Mouse (Mus musculus): Measurements from ENCODE around the gene Olfr1302. TPM values are rescaled to one million over a fixed set of nuclear protein-coding genes. Genes with fewer than 3 reads are reported as not detected.

Gene Olfr1302
- polyA plus RNA-seq (2015; fragmentation: Nextera tagmentation; extraction: Ambion mirVana): not detected in 2 replicates

DNA sequence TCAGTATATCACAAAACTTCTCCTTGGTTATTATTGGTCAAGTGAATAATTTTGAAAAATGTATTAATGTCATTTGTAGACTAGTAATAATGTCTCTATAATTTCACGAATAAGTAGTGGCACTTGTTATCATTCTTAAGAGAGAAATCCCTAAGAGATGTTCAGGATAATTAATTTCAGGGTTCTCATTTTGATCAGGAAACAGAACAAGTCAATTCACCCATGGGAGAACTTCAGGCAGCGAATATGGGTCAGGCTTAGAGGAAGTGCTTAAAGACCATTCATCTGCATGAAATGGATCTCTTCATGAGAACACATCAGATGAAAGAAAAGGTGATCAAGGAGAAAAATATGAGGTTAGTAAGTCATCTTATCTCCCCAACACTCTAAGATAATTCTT, at the start of gene Olfr1302:
Gene Olfr1302 (plus strand): TSS at position 301 of the 400 bp plus-strand sequence.
- 78% methylated on average over 2 of the region's 2 CpGs for WGBS
- H3K4me3 ChIP-seq (ENCODE audit: low read length): no peak within 1 kb of the TSS
- no peaks in the 10 kb centered on the region for H3K36me3 ChIP-seq (ENCODE audit: insufficient read depth, low read length)
- H3K9me3 ChIP-seq (ENCODE audit: low read length): no peaks in the 10 kb centered on the region
- no peak within 1 kb of the TSS for H3K4me2 ChIP-seq (replicated peaks; ENCODE audit: low read depth, low read length)
- no peak within 1 kb of the TSS for H3K9ac ChIP-seq (replicated peaks; ENCODE audit: low read length)
- ATAC-seq (ENCODE audit: low FRiP score, low TSS enrichment): no peak
- H3K27ac ChIP-seq (ENCODE audit: low read length): no peak within 1 kb of the TSS
- H3K4me1 ChIP-seq (ENCODE audit: insufficient read depth, low read length): no peaks in the 10 kb centered on the region
- no peaks in the 10 kb centered on the region for H3K27me3 ChIP-seq (ENCODE audit: insufficient read depth, low read length)

DNA sequence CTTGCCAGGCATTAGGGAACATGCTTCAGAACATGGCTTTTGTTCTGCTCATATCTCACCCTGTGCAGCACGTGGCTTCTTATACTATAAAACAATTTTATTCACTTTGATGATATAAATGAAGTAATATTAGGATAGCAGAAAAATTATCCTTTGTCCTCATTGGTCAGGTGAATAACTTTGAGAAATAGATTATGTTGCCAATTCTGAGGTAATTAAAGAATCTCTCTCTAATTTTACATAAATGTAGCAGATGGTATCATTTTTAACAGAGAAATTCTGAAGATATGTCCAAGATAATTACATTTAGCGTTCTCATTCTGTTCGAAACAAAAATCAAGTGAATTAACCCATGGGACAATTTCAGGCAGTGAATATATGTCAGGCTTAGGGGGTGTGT, 26.5 kb upstream of the Olfr1302 start, which contains the start of gene Olfr1301:
Gene Olfr1301 (plus strand): TSS at position 301 of the 400 bp plus-strand sequence.
- Histone ChIP-seq H3K27me3 (ENCODE audit: insufficient read depth, low read length) (no peaks in the 10 kb centered on the region), H3K9me3 (ENCODE audit: low read length) (no peaks in the 10 kb centered on the region), H3K27ac (ENCODE audit: low read length) (no peak within 1 kb of the TSS), H3K9ac (replicated peaks; ENCODE audit: low read length) (no peak within 1 kb of the TSS), H3K4me1 (ENCODE audit: insufficient read depth, low read length) (no peaks in the 10 kb centered on the region), H3K4me2 (replicated peaks; ENCODE audit: low read depth, low read length) (no peak within 1 kb of the TSS), H3K36me3 (ENCODE audit: insufficient read depth, low read length) (no peaks in the 10 kb centered on the region), H3K4me3 (ENCODE audit: low read length) (no peak within 1 kb of the TSS)
- 87% methylated on average over 3 of the region's 3 CpGs for WGBS
- no peak for ATAC-seq (ENCODE audit: low FRiP score, low TSS enrichment)

DNA sequence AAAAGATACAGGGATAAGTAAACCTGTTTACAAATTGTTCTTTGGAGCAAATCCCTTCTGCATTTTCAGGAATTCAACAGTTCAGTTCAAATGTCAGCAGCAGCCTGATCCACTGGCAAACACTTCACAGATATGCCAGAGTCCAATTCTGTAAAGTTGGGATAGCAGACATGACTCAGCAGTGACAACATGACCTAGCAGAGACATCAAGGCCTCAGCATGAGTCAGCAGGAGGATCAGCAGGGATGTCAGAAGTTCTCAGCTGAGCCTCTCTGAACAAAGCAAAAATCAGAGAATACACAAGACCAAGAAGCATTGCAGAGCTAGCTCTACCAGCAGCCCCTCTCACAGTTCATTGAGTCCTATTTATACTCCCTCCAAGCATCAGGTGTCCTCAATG, 35.7 kb downstream of the Olfr1302 start:
- Histone ChIP-seq H3K4me2 (replicated peaks; ENCODE audit: low read depth, low read length) (no peak overlapping the region), H3K4me3 (ENCODE audit: low read length) (no peak overlapping the region), H3K27ac (ENCODE audit: low read length) (no peak overlapping the region), H3K27me3 (ENCODE audit: insufficient read depth, low read length) (no peaks in the 10 kb centered on the region), H3K4me1 (ENCODE audit: insufficient read depth, low read length) (no peaks in the 10 kb centered on the region), H3K9me3 (ENCODE audit: low read length) (no peaks in the 10 kb centered on the region), H3K36me3 (ENCODE audit: insufficient read depth, low read length) (no peaks in the 10 kb centered on the region), H3K9ac (replicated peaks; ENCODE audit: low read length) (no peak overlapping the region)
- no peak for ATAC-seq (ENCODE audit: low FRiP score, low TSS enrichment)

DNA sequence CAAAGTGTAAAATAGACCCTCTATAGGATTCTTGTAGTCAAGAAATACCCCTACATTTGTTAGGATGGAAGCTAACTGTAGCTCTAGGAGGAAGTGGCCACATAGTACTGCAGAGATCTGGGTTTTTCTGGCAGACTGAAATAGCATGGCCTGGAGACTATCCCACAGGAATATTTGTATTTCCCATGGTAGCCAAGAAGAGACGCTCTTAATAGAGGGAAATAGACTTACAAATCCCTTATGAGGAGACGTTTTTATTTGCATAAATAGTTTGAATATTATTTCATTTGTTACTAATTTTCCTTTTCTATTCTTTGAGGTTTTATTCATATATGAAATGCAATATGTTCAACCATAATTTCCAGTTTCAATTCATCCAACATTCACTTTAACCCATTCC, 43.0 kb downstream of the Olfr1302 start, which contains the start of gene Olfr1303:
Gene Olfr1303 (minus strand): TSS at position 101 of the 400 bp plus-strand sequence.
- no peak within 1 kb of the TSS for H3K4me2 ChIP-seq (replicated peaks; ENCODE audit: low read depth, low read length)
- no peaks in the 10 kb centered on the region for H3K27me3 ChIP-seq (ENCODE audit: insufficient read depth, low read length)
- no peak within 1 kb of the TSS for H3K4me3 ChIP-seq (ENCODE audit: low read length)
- no peaks in the 10 kb centered on the region for H3K9me3 ChIP-seq (ENCODE audit: low read length)
- no peaks in the 10 kb centered on the region for H3K36me3 ChIP-seq (ENCODE audit: insufficient read depth, low read length)
- H3K4me1 ChIP-seq (ENCODE audit: insufficient read depth, low read length): no peaks in the 10 kb centered on the region
- H3K9ac ChIP-seq (replicated peaks; ENCODE audit: low read length): no peak within 1 kb of the TSS
- no peak within 1 kb of the TSS for H3K27ac ChIP-seq (ENCODE audit: low read length)
- WGBS: 82% methylated on average over 2 of the region's 2 CpGs
- no peak for ATAC-seq (ENCODE audit: low FRiP score, low TSS enrichment)

Other genes with a start within 250 kb of the Olfr1302 start
- not detected in 2 replicates for gene Olfr1294, start 237.1 kb upstream of the Olfr1302 start, polyA plus RNA-seq (2015; fragmentation: Nextera tagmentation; extraction: Ambion mirVana)
- not detected in 2 replicates for gene Olfr1295, start 207.7 kb upstream of the Olfr1302 start, polyA plus RNA-seq (2015; fragmentation: Nextera tagmentation; extraction: Ambion mirVana)
- gene Olfr1297, start 150.9 kb upstream of the Olfr1302 start, polyA plus RNA-seq (2015; fragmentation: Nextera tagmentation; extraction: Ambion mirVana): not detected in 2 replicates
- not detected in 2 replicates for gene Olfr1298, start 128.2 kb upstream of the Olfr1302 start, polyA plus RNA-seq (2015; fragmentation: Nextera tagmentation; extraction: Ambion mirVana)
- not detected in 2 replicates for gene Olfr1299, start 116.0 kb upstream of the Olfr1302 start, polyA plus RNA-seq (2015; fragmentation: Nextera tagmentation; extraction: Ambion mirVana)
- gene Olfr1301, start 26.4 kb upstream of the Olfr1302 start, polyA plus RNA-seq (2015; fragmentation: Nextera tagmentation; extraction: Ambion mirVana): not detected in 2 replicates
- gene Olfr1303, start 42.9 kb downstream of the Olfr1302 start, polyA plus RNA-seq (2015; fragmentation: Nextera tagmentation; extraction: Ambion mirVana): not detected in 2 replicates
- gene Olfr1305, start 99.7 kb downstream of the Olfr1302 start, polyA plus RNA-seq (2015; fragmentation: Nextera tagmentation; extraction: Ambion mirVana): not detected in 2 replicates
- not detected in 2 replicates for gene Olfr1306, start 138.8 kb downstream of the Olfr1302 start, polyA plus RNA-seq (2015; fragmentation: Nextera tagmentation; extraction: Ambion mirVana)
- gene Olfr1307, start 172.0 kb downstream of the Olfr1302 start, polyA plus RNA-seq (2015; fragmentation: Nextera tagmentation; extraction: Ambion mirVana): not detected in 2 replicates
- not detected in 2 replicates for gene Olfr1308, start 187.5 kb downstream of the Olfr1302 start, polyA plus RNA-seq (2015; fragmentation: Nextera tagmentation; extraction: Ambion mirVana)
- gene Olfr1309, start 212.9 kb downstream of the Olfr1302 start, polyA plus RNA-seq (2015; fragmentation: Nextera tagmentation; extraction: Ambion mirVana): not detected in 2 replicates
- gene Olfr1310, start 235.3 kb downstream of the Olfr1302 start, polyA plus RNA-seq (2015; fragmentation: Nextera tagmentation; extraction: Ambion mirVana): not detected in 2 replicates
- not detected in 2 replicates for gene Olfr1311, start 247.0 kb downstream of the Olfr1302 start, polyA plus RNA-seq (2015; fragmentation: Nextera tagmentation; extraction: Ambion mirVana)